Mouse (Mus musculus): ENCODE data around the gene Ccdc170.

- no peak for TF ChIP-seq CTCF (IDR thresholded peaks at IDR 0.05; ENCODE audit: low read depth)
- TF ChIP-seq EP300 (optimal IDR thresholded peaks at IDR 0.05) = no peak
These were observed 127.9 kb downstream of the Ccdc170 start for GRCm38 (mm10) chr10:4610234-4610633.

Measured in stomach, postnatal 0 days (tissue).